Mouse (Mus musculus) limb, embryonic 14.5 days (tissue): Measurements from ENCODE around the gene Nup210l. TPM values are rescaled to one million over a fixed set of nuclear protein-coding genes. Genes with fewer than 3 reads are reported as not detected.

Experiments used
- ATAC-seq: fragments of 200-750 bp; cut with Nextera tagmentation; 2 replicates; pipeline ENCODE4 v1.8.0; 2017; ENCODE audit warnings: low read depth, moderate number of reproducible peaks, moderate TSS enrichment; ENCODE audit not compliant: low FRiP score
- DNase-seq: peaks from one replicate; pipeline ENCODE4 v3.0.0-alpha.2; 2015; ENCODE audit warnings: low spot score
- H3K27ac ChIP-seq: fragments of 300-500 bp; sonication (generic); replicated peaks from 2 replicates; pipeline ENCODE4 v1.5.1; 2014; ENCODE audit warnings: low read depth, mild to moderate bottlenecking, low read length, moderate library complexity, mixed read lengths
- H3K27me3 ChIP-seq: fragments of 300-500 bp; sonication (generic); 2 replicates; pipeline ENCODE4 v1.6.1; 2014; ENCODE audit warnings: low read length, mixed read lengths; ENCODE audit not compliant: control insufficient read depth, insufficient read depth
- H3K36me3 ChIP-seq: fragments of 300-500 bp; sonication (generic); 2 replicates; pipeline ENCODE4 v1.6.1; 2014; ENCODE audit warnings: mild to moderate bottlenecking, low read length, moderate library complexity, mixed read lengths; ENCODE audit not compliant: control insufficient read depth, insufficient read depth
- H3K4me1 ChIP-seq: fragments of 300-500 bp; sonication (generic); 2 replicates; pipeline ENCODE4 v1.6.1; 2014; ENCODE audit warnings: antibody characterized with exemption, low read length, mixed read lengths; ENCODE audit not compliant: control insufficient read depth, insufficient read depth
- H3K4me2 ChIP-seq: fragments of 300-500 bp; sonication (generic); replicated peaks from 2 replicates; pipeline ENCODE4 v1.6.1; 2014; ENCODE audit warnings: low read depth, mild to moderate bottlenecking, low read length, moderate library complexity; ENCODE audit not compliant: severe bottlenecking
- H3K4me3 ChIP-seq: fragments of 300-500 bp; sonication (generic); replicated peaks from 2 replicates; pipeline ENCODE4 v1.5.1; 2014; ENCODE audit warnings: low read length
- H3K9ac ChIP-seq: fragments of 300-500 bp; sonication (generic); 2 replicates; pipeline ENCODE4 v1.6.1; 2014; ENCODE audit warnings: mild to moderate bottlenecking, low read depth, low read length, moderate library complexity; ENCODE audit not compliant: severe bottlenecking
- H3K9me3 ChIP-seq: fragments of 300-500 bp; sonication (generic); 2 replicates; pipeline ENCODE4 v1.6.1; 2016; ENCODE audit warnings: low read length; ENCODE audit not compliant: control insufficient read depth
- POLR2A ChIP-seq: fragments of 200-500 bp; IDR thresholded peaks from 2 replicates; pipeline ENCODE4 v1.8.0; 2012; ENCODE audit warnings: inconsistent platforms, mild to moderate bottlenecking, moderate library complexity, borderline replicate concordance; ENCODE audit not compliant: insufficient read depth, insufficient read length; ENCODE audit errors: extremely low read depth
- WGBS: fragments of 180-500 bp; shearing (Covaris S2); extraction: QIAGEN DNeasy Blood & Tissue Kit; methylation state at CpG from one replicate; pipeline ENCODE4 v1.1.7; 2014; 5-methylcytosine and 5-hydroxymethylcytosine counted together
- polyA plus RNA-seq, 2 experiments: library from polyadenylated mRNA; depleted of rRNA in 1 of 2; stranded (reverse) in 1 of 2; unstranded in 1 of 2; fragments of >200 nt; fragmentation: Nextera tagmentation in 1 of 2; extraction: Ambion mirVana in 1 of 2; gene quantifications; 2 replicates each; pipeline versions ENCODE4 v1.2.1 to v1.2.3; 2012 to 2014

Gene Nup210l
- polyA plus RNA-seq, 2 experiments = 0.30 to 2.5 TPM

GRCm38 (mm10) chr3:90222455-90222854 is 118.5 kb downstream of the Nup210l start:
- Histone ChIP-seq H3K9me3 (no peaks in the 10 kb centered on the region), H3K27me3 (no peaks in the 10 kb centered on the region), H3K4me2 (no peak overlapping the region), H3K36me3 (peaks cover 10% of the 10 kb centered on the region), H3K9ac (no peak overlapping the region), H3K27ac (no peak overlapping the region), H3K4me3 (no peak overlapping the region), H3K4me1 (peaks cover 11% of the 10 kb centered on the region)
- TF ChIP-seq POLR2A = no peak
- WGBS = 90% methylated on average over 4 of the region's 4 CpGs
- no peak for ATAC-seq
- no peak for DNase-seq

GRCm38 (mm10) chr3:90222941-90223340 is 119.0 kb downstream of the Nup210l start:
- H3K9ac ChIP-seq = no peak overlapping the region
- H3K4me3 ChIP-seq = no peak overlapping the region
- no peak overlapping the region for H3K27ac ChIP-seq
- peaks cover 10% of the 10 kb centered on the region for H3K36me3 ChIP-seq
- ATAC-seq (no peak), DNase-seq (no peak)
- TF ChIP-seq POLR2A = no peak
- no peaks in the 10 kb centered on the region for H3K9me3 ChIP-seq
- H3K4me2 ChIP-seq = no peak overlapping the region
- WGBS = 88% methylated on average over 3 of the region's 3 CpGs
- H3K27me3 ChIP-seq = no peaks in the 10 kb centered on the region
- peaks cover 11% of the 10 kb centered on the region for H3K4me1 ChIP-seq

GRCm38 (mm10) chr3:90224331-90224730 is 120.4 kb downstream of the Nup210l start:
- TF ChIP-seq POLR2A = no peak
- H3K4me3 ChIP-seq = no peak overlapping the region
- H3K9me3 ChIP-seq = no peaks in the 10 kb centered on the region
- no peak overlapping the region for H3K9ac ChIP-seq
- no peak overlapping the region for H3K27ac ChIP-seq
- H3K36me3 ChIP-seq = peaks cover 10% of the 10 kb centered on the region
- no peaks in the 10 kb centered on the region for H3K27me3 ChIP-seq
- peaks cover 11% of the 10 kb centered on the region for H3K4me1 ChIP-seq
- DNase-seq = no peak
- WGBS = 72% methylated on average over 10 of the region's 10 CpGs
- no peak overlapping the region for H3K4me2 ChIP-seq
- ATAC-seq = no peak

GRCm38 (mm10) chr3:90231075-90231474 is 127.1 kb downstream of the Nup210l start:
- H3K27me3 ChIP-seq = no peaks in the 10 kb centered on the region
- H3K27ac ChIP-seq = peak overlapping the region; percentile 88; the same call in 1 of the 2 replicates
- H3K4me2 ChIP-seq = peak overlapping the region; percentile 80
- ATAC-seq (no peak), DNase-seq (no peak)
- peak overlapping the region; percentile 83 for H3K9ac ChIP-seq
- 14% methylated on average over 8 of the region's 8 CpGs for WGBS
- TF ChIP-seq POLR2A = no peak
- H3K4me3 ChIP-seq = peak overlapping the region; percentile 74
- H3K4me1 ChIP-seq = peaks cover 4% of the 10 kb centered on the region; the same call in 1 of the 2 replicates
- H3K9me3 ChIP-seq = no peaks in the 10 kb centered on the region
- peaks cover 22% of the 10 kb centered on the region for H3K36me3 ChIP-seq

GRCm38 (mm10) chr3:90231507-90232333 is 127.8 kb downstream of the Nup210l start, which contains the start of gene Jtb:
Gene Jtb, plus strand, starts transcription at chr3:90231597.
- peaks cover 4% of the 10 kb centered on the region; the same call in 1 of the 2 replicates for H3K4me1 ChIP-seq
- peak; percentile 97 for ATAC-seq
- peak within 1 kb of the TSS; percentile 74 for H3K4me3 ChIP-seq
- H3K27me3 ChIP-seq = no peaks in the 10 kb centered on the region
- no peaks in the 10 kb centered on the region for H3K9me3 ChIP-seq
- peak; percentile 94 for DNase-seq
- H3K36me3 ChIP-seq = peaks cover 23% of the 10 kb centered on the region
- H3K27ac ChIP-seq = peak within 1 kb of the TSS; percentile 88
- peak within 1 kb of the TSS; percentile 80 for H3K4me2 ChIP-seq
- peak within 1 kb of the TSS; percentile 83 for H3K9ac ChIP-seq
- peak; percentile 90; the same call in 1 of the 2 replicates for TF ChIP-seq POLR2A
- under 1% methylated on average over 60 of the region's 61 CpGs for WGBS
